Mouse (Mus musculus) cerebellum, postnatal 14 days (tissue): ENCODE measurements at regions not wholly inside any gene's neighbourhood (a gene's known extent, or its start where the extent isn't known, plus 50 kb on each side); places are given as distances from the start of the nearest gene placed in this dataset.

Source experiments
- DNase-seq, 2 experiments: peaks; one replicate each; pipeline ENCODE4 v3.0.0; 2021; ENCODE audit warnings: mixed read lengths in 2 of 2

DNA sequence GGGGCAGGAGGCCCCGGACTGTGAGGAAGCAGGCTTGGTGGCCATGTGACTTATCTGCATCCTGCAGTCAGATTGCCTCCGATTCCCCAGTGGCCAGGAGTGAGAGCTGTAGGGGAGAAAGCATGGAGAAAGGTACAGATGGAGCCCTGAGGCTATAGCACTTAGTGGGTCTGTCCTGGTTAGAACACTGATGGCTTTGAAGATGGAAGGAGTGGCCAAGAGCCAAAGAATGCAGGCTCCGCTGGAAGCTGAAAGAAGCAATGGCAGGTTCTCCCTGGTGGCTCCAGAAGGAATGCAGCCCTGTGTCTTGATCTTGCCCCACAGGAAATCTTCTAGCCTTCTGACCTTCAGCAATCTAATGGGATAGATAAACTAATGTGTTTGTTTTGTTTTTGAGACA is 926.3 kb downstream of the 4930447A16Rik start:
- no peak for DNase-seq

DNA sequence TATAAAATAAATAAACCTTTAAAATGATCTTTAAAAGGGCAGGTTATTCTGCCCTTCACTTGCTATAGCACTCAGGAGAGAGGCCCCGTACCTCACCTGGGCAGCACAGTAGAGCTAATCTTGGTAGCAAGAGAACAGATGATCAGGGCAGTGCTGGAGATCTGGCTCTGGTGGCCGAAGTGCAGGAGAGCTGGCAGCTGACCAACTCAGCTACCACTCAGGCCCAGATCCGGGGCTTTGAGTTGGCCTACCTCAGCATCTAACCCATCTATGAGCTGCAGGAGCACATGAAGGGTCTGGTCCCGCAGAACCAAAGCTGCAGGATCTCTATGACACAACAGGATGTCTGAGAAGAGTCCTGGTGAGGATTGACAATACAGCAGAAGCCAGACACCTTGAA is 928.0 kb downstream of the 4930447A16Rik start:
- peak; percentile 45 to 54 for DNase-seq

DNA sequence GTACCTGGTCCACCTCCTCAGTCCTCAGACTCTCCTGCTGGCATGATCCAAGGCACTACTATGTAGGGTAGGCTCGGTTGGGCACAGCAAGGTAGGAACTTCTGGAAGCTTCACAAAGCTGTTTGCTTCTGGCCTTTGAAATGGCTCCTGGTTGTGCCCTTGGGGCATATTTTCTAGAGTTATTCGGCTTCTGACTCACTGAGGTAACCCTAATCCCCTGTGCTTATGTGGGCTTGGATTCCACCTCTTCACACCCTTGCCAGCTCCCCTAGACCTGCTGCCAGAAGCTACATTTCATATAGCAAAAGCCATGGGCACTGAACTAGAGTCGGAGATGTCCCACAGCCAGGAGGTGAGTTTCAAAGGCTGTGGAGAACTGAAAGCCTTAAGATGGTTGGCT is 933.7 kb downstream of the 4930447A16Rik start:
- no peak for DNase-seq

GRCm38 (mm10) chr15:38363522-38363921 is 938.2 kb downstream of the 4930447A16Rik start:
- DNase-seq: no peak

- DNase-seq: no peak
Measured at GRCm38 (mm10) chr15:38364014-38364413, 938.7 kb downstream of the 4930447A16Rik start.

DNA sequence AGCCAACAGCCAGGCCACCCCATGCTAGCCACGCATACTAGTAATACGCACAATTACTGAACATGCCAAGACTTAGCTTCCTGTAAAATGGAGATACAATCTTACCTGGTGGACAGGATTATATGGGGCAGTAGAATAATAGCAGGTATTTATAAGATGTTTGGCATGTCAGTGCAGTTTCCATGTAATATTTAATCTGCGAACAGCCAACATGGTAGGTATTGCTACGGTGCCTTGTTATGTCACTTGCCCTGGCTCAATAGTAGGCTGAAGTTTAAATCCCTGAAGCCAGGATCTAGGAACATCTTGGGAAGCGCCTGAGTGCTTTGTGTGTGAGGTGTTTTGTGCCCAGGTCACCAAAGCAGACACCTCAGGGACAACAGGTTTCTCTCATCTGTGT is 942.3 kb downstream of the 4930447A16Rik start:
- DNase-seq: no peak

DNA sequence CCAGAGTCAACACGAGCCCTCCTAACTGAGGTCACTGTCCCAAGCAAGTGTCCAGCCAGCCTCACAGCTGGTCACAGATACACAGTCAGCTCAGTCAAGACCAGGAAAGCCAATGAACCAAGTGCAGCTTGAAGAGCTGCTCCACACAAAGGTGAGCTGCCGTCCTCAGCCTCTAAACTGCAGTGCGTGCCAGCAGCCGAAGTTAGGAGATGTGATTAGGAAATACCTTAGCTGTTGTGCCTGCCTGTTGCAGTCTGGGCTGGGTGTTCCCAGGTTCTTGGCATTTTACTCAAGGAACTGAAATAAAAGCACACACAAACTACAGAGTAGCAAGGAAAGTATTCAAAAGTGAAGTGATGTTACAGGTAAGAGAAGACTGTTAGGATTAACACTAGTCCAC is 942.9 kb downstream of the 4930447A16Rik start:
- DNase-seq: no peak

DNA sequence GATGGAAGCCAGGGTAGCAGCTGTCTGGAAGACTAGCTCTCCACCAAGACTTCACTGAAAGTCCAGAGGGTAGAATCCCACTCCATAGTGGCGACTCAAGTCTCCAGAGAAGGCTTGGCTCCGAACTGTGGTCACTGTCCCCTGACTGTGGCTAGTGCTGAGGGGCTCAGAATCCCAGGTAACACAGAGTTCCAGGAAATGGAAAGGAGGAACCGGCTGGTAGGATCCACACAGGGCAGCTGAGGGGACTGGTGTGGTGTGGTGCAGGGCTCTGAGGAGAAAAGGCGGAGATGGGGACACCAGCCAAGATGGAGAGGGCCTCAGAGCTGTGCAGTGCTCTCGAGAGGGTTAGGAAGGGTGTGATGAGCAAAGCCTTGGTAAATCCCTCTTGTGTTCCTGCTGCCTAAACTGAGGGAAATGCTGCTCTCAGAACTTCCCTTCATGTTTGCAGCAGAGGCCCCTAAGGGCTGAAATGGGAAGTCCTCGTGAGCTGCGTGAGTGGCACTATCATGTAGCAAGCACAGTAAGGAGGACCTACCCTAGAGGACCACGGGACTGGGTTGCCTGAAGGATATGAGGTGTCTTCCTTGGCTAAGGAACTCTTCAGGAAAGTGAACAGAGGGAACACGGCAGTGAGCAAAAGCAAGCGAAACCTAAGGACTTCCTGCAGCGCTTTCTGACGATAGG is 946.2 kb downstream of the 4930447A16Rik start:
- DNase-seq: no peak

DNA sequence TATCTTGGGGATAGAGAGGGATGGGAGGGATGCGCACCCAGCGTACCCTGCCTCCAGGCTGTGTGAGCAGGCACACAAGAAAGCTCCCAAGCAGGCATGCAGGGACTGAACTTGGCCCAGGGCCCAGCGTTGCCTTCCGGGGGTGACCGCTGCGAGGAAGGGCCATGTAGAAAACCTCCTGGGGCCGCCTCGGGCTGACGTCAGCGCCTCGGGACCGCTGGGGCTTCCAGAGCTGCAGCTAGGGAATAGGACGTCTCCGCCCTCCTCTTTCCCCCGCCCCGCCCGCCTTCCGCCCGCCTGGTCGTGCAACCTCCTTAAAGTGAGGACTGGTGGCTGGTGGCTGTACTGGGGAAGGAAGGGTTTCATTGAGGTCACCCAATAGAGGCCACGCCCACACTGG is 948.4 kb downstream of the 4930447A16Rik start:
- DNase-seq: peak; percentile 59 to 62

- peak; percentile 66 to 77 for DNase-seq
Measured at GRCm38 (mm10) chr15:38374786-38375185, 949.4 kb downstream of the 4930447A16Rik start.

GRCm38 (mm10) chr15:38378106-38378505 is 952.8 kb downstream of the 4930447A16Rik start:
- no peak for DNase-seq

- DNase-seq: no peak
Measured at GRCm38 (mm10) chr15:38387617-38388016, 962.3 kb downstream of the 4930447A16Rik start.

DNA sequence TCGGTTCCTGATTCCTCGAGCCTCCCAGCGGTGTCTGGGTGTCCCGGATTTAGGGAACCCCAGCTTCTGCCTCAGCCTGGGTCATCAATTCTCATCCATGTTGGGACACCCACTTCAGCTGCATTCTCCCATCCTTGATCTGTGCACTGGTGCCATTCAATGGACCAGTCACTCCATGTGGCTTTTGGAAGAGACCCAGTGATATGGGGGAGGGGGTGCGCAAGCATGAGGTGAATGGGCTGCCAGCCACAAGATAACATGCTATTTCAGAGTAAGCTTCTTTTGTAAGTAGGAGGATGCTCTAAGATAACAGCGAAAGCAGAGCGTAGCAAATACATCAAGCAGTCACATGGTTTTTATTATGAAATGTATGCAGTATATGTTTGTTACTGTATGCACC is 963.1 kb downstream of the 4930447A16Rik start:
- no peak for DNase-seq

- no peak for DNase-seq
Measured at GRCm38 (mm10) chr15:38390450-38390849, 965.1 kb downstream of the 4930447A16Rik start.

GRCm38 (mm10) chr15:38391420-38391819 is 966.1 kb downstream of the 4930447A16Rik start:
- DNase-seq: no peak

GRCm38 (mm10) chr15:38391860-38392259 is 966.5 kb downstream of the 4930447A16Rik start:
- no peak for DNase-seq

DNA sequence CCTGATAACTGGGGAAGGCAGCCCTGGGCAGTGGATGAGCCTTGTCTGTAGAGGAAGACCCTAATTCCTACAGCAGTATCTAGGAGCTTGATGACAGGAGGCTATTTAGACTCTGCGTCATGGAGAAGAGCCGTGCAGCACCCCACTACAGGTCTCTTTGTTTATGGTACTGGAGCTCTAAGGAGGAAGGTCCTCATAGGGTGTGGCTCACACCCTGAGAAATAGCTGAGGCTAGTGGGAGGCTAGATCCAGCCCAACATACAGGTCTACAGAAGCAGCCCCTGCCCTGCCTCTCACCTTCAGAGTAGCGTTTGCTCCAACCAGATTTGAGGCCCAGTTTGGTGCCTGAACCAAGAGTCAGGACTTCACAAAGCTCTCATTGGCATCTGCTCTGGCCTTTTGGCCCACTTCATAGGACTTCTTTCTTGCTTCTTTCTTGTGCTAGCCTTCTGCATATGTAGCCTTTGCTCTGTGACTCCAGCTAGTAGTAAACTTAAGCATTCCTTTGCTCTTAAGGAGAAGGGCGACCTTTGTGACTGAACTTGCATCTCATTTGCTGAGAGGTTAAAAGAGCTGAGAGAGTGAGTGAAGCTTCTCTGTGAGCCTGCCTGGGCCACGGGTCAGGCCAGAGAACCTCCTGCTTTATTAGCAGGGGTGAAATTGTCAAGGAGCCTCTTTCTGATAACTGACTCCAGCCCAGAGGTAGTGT is 967.2 kb downstream of the 4930447A16Rik start:
- DNase-seq: no peak

- DNase-seq: no peak
Measured at GRCm38 (mm10) chr15:38398852-38399251, 973.5 kb downstream of the 4930447A16Rik start.

- no peak for DNase-seq
Measured at GRCm38 (mm10) chr15:38402762-38403161, 977.4 kb downstream of the 4930447A16Rik start.

- DNase-seq: no peak
Measured at GRCm38 (mm10) chr15:38403760-38404375, 978.5 kb downstream of the 4930447A16Rik start.

- DNase-seq: peak; percentile 43 to 50
Measured at GRCm38 (mm10) chr15:38406114-38406960, 981.0 kb downstream of the 4930447A16Rik start.

DNA sequence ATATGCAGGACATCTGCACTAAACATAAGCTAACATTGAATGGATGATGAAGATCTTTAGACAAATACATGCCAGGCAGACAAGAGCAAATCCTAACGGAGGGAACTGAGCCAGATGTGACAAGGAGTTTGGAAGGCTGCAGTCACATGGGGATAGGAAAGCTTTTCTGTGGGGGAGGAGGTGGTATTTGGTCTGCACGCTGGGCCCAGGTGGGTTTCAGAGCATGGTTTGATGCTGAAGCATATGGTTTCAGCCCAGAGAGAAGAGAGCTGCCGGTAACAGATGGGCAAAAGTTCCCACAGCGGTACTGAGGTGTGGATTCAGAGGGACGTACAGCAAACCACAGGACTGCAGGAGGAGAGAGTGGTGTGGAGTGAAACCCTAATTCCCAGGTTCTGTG is 982.1 kb downstream of the 4930447A16Rik start:
- DNase-seq: no peak

DNA sequence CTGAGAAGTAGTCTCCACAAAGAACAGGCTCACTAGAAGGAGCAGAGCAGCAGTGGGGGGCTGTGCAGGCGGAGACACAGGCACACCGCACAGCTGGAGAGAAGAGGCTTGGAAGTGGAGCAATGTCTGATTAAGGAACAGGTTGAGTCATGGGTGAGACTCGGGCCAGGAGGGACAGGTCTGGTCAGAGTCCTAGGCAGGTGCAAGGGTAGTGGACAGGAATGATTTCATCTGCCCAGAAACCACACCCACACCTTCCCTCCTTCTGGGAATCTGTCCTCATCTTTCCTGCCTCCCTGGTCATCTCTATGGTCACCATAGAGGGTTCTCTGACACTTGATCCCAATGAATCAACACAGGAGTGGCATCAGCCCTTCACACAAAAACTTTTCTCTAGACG is 983.8 kb downstream of the 4930447A16Rik start:
- no peak for DNase-seq
